Mouse (Mus musculus) kidney, adult 2 months (tissue): Measurements from ENCODE around the gene Zfp143. TPM values are rescaled to one million over a fixed set of nuclear protein-coding genes. Genes with fewer than 3 reads are reported as not detected.

Source experiments
- DNase-seq: peaks from one replicate; pipeline ENCODE4 v3.0.0; 2021
- H3K27ac ChIP-seq: fragments of 200-500 bp; 2 replicates; pipeline ENCODE4 v1.5.1; 2012; ENCODE audit warnings: low read depth, low read length, control low read depth, inconsistent platforms; ENCODE audit not compliant: insufficient read depth
- H3K27me3 ChIP-seq: fragments of 200-500 bp; replicated peaks from 2 replicates; pipeline ENCODE4 v1.6.1; 2012; ENCODE audit warnings: mild to moderate bottlenecking, moderate library complexity, low read length, inconsistent platforms; ENCODE audit not compliant: control insufficient read depth, insufficient read depth
- H3K36me3 ChIP-seq: fragments of 200-500 bp; 2 replicates; pipeline ENCODE4 v1.6.1; 2012; ENCODE audit warnings: mild to moderate bottlenecking, moderate library complexity, low read length, inconsistent platforms; ENCODE audit not compliant: control insufficient read depth, insufficient read depth
- H3K4me1 ChIP-seq: fragments of 200-500 bp; 2 replicates; pipeline ENCODE4 v1.6.1; 2011; ENCODE audit warnings: low read length; ENCODE audit not compliant: control insufficient read depth, insufficient read depth
- H3K4me3 ChIP-seq: fragments of 200-500 bp; 2 replicates; pipeline ENCODE4 v1.5.1; 2011; ENCODE audit warnings: mild to moderate bottlenecking, low read depth, low read length, control low read depth; ENCODE audit not compliant: insufficient read depth
- CTCF ChIP-seq: fragments of 200-500 bp; conservative IDR thresholded peaks from 2 replicates; pipeline ENCODE4 v1.5.1; 2011; ENCODE audit warnings: low read depth, mild to moderate bottlenecking, control low read depth, low read length, moderate library complexity, mixed read lengths; ENCODE audit not compliant: insufficient read depth, insufficient read length
- POLR2A ChIP-seq: fragments of 200-500 bp; IDR thresholded peaks from one replicate; pipeline ENCODE4 v1.6.1; 2011; ENCODE audit warnings: low read depth, low read length, control low read depth
- whole genome bisulfite sequencing: fragments of 180-500 bp; shearing (Covaris S2); methylation state at CpG from one replicate; pipeline ENCODE4 v1.1.7; 2018; 5-methylcytosine and 5-hydroxymethylcytosine counted together
- polyA plus RNA-seq: library from polyadenylated mRNA; depleted of rRNA; stranded (reverse); fragments of >200 nt; gene quantifications from 2 replicates; pipeline ENCODE4 v1.2.3, GENCODE M21; 2012; rRNA removed

Gene Zfp143
- polyA plus RNA-seq = 7.5 and 9.4 TPM in 2 replicates

DNA sequence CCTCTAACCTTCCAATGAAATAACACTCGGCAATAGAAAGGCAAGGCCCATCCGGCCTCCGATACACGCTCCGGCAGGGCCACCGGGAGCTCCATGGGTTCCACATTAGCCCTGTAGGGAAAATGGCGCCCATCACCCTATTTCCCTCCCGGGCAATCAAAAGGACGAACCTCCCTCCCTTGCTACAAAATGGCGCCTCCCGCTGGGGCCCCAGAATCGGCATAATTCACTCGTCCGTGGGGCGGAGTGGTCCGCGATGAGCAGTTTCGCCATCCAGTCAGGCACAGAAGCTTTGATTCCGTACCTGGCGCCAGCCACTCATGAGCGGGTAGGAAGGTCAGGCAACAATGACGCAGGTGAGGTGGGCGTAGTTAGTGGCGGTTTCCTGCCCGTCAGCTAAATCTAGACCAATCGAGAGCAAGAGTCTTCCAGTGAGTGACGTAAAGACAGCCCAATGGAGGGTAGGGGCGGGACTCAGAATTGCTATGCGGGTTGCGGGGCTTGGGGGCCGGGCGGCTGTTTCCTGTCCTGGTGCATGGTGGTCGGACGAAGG is at the start of gene Zfp143:
Gene Zfp143, plus strand, starts transcription at position 19 of the 553 bp plus-strand sequence.
- peak; percentile 100 for DNase-seq
- Histone ChIP-seq H3K27me3 (no peaks in the 10 kb centered on the region), H3K27ac (peak within 1 kb of the TSS; percentile 99), H3K36me3 (no peaks in the 10 kb centered on the region; the same call in 1 of the 2 replicates), H3K4me1 (peaks cover 5% of the 10 kb centered on the region; the same call in 1 of the 2 replicates), H3K4me3 (peak within 1 kb of the TSS; percentile 99)
- TF ChIP-seq POLR2A (peak; percentile 80), CTCF (no peak)
- WGBS = under 1% methylated on average over 34 of the region's 34 CpGs

DNA sequence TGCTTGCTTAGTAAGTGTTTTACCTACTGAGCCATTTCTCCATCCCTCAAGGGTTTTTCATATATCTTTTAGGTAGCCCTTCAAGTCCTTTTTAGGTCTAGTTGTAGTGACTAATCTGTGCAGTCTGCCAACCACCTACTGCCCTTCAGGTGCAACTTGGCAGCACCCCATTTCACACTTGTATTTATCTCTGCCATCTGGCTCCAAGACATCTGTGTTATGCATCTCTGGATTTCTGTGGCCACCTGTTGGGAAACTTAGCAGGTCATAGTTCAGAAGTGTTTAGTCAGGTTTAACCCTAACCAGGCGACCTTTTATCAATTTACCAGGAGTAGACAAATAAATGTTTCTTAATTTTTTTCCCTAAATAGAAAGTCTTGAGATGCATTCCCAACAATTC is 49.6 kb upstream of the Zfp143 start:
- Histone ChIP-seq H3K36me3 (no peaks in the 10 kb centered on the region), H3K4me3 (no peak overlapping the region), H3K4me1 (no peaks in the 10 kb centered on the region), H3K27ac (no peak overlapping the region), H3K27me3 (no peaks in the 10 kb centered on the region)
- WGBS = 79% methylated on average over 1 of the region's 1 CpGs
- no peak for TF ChIP-seq POLR2A
- no peak for TF ChIP-seq CTCF
- DNase-seq = no peak

DNA sequence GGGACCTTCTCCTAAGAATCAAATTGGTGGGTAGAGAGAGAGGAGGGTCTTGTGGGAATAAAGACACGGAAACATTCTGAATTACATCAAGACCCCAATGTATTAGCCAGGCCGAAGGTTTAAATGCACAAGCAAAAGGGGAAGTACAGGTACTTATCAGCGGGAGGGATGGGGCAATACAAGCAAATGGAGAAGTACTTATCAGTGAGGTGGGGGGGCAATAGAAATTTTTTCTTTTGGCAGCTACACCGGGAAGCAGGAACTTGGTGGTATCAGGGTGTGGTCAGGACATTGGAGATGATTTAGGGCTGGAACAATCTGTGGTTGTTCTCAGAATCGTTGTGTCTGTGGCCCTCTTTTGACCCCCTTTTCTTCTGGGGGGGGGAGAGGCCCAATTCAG is 46.7 kb upstream of the Zfp143 start:
- WGBS = 78% methylated on average over 5 of the region's 5 CpGs
- H3K4me1 ChIP-seq = no peaks in the 10 kb centered on the region
- H3K27ac ChIP-seq = no peak overlapping the region
- no peaks in the 10 kb centered on the region for H3K36me3 ChIP-seq
- TF ChIP-seq CTCF (no peak), POLR2A (no peak)
- H3K27me3 ChIP-seq = no peaks in the 10 kb centered on the region
- no peak for DNase-seq
- no peak overlapping the region for H3K4me3 ChIP-seq

DNA sequence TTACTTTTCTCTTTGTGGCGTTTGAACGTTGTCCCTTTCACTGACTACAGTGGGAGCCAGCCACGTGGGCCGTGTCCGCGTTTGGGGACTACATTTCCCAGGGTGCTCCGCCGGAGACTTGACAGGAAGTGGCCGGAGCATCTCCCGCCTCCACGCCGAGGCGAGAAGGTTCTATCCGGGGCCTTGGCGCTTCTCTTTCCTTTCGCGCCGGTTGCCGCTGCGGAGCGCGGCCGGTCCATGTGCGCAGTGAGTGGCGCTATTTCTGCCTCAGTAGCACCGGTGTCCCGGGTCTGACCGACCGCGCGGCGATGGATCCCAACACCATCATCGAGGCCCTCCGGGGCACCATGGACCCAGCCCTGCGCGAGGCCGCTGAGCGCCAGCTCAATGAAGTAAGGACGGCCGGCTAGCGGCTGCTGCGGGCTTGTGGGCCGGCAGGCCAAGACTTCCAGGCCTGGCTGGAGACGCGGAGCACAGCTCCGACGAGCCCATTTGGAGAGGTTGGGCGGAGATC is 42.8 kb upstream of the Zfp143 start, which contains the start of gene Ipo7:
Gene Ipo7, plus strand, starts transcription at position 158 of the 514 bp plus-strand sequence.
- under 1% methylated on average over 48 of the region's 48 CpGs for WGBS
- peak within 1 kb of the TSS; percentile 93 for H3K4me3 ChIP-seq
- peak; percentile 96 for DNase-seq
- H3K27ac ChIP-seq = peak within 1 kb of the TSS; percentile 71
- no peak for TF ChIP-seq CTCF
- TF ChIP-seq POLR2A = peak; percentile 82
- H3K36me3 ChIP-seq = no peaks in the 10 kb centered on the region
- no peaks in the 10 kb centered on the region for H3K27me3 ChIP-seq
- peaks cover 5% of the 10 kb centered on the region; the same call in 1 of the 2 replicates for H3K4me1 ChIP-seq

DNA sequence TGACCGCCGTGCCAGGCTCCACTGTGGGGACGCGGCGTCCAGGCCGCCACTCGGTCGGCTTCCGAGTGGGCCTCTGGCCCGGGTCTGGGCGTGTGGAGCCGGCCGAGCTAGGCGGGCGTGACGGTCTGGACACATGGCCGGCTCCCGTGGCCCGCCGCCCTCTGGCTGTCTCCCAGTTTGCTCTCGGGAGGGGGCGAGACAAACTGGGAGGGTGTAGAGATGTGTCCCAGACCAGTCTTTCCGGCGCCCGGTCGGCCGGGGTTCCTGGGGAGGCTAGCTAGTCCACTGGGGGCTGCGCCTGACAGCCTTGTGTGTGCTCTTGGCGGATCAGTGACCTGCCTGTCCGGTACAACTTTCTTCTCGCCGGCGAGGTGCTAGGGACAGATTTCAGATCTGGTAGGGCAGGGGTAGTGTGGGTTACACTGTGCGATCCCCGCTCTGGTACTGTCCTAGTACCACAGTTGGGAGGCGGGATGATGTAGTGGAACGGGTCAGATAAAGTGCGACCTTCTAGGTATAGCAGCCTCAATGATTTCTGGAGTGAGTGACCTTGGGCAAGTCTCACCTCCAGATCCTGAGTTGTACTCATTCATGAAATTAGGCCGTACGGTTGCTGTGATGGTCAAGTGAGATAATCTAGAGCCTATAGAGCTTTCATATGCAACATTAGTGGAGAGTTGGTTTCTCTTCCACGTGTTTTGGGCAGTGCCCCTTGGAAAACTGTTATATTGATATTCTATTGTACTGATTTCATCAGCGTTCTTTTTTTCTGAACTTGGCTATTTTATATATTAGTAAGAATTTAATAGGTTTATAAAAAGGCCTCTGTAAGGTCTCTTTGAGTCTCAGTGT is 42.2 kb upstream of the Zfp143 start:
- H3K4me1 ChIP-seq = peaks cover 5% of the 10 kb centered on the region; the same call in 1 of the 2 replicates
- no peaks in the 10 kb centered on the region for H3K27me3 ChIP-seq
- peak; percentile 66 for DNase-seq
- peak overlapping the region; percentile 93 for H3K4me3 ChIP-seq
- TF ChIP-seq POLR2A (no peak), CTCF (no peak)
- no peaks in the 10 kb centered on the region for H3K36me3 ChIP-seq
- peak overlapping the region; percentile 71 for H3K27ac ChIP-seq
- under 1% methylated on average over 42 of the region's 42 CpGs for WGBS

DNA sequence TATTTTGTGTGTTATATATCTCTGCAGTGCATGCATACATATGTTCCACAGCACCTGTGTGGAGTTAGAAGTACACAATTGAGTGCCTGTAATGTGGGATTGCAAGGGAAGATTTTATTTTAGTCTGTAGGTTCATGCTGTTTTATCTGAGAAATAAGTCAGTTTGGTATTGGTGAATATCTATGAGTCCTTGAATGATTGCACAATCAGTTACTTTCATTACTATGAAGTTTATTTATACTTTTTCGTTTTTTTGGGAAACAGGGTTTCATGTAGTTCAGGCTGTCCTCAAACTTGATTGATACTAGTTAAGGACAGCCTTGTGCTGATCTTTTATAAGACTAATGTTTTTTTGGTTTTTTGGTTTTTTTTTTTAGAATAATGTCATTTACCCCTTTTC is 37.5 kb upstream of the Zfp143 start:
- TF ChIP-seq POLR2A (no peak), CTCF (no peak)
- WGBS = 80% methylated on average over 1 of the region's 1 CpGs
- Histone ChIP-seq H3K4me1 (peaks cover 5% of the 10 kb centered on the region; the same call in 1 of the 2 replicates), H3K27me3 (no peaks in the 10 kb centered on the region), H3K27ac (no peak overlapping the region), H3K4me3 (no peak overlapping the region), H3K36me3 (no peaks in the 10 kb centered on the region)
- DNase-seq = no peak

DNA sequence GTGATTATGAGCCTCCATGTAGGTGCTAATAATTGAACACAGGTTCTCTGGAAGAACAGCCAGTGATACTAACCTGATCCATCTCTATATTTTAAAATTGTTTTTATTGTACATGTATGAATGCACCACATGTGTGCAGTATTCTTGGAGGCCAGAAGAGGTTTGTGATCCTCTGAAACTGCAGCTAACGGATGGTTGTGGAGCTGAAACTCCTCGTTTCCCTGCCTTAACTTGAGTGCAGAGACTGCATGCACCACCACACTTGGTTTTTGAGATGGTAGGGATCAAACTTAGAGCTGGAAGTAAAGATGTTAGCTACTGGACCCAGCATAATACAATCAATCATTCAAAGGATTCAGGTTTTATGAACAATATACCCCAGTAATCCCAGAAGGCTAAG is 34.4 kb upstream of the Zfp143 start:
- 72% methylated on average over 2 of the region's 2 CpGs for WGBS
- Histone ChIP-seq H3K4me3 (no peak overlapping the region), H3K27ac (no peak overlapping the region), H3K27me3 (no peaks in the 10 kb centered on the region), H3K36me3 (no peaks in the 10 kb centered on the region; the same call in 1 of the 2 replicates), H3K4me1 (no peaks in the 10 kb centered on the region)
- TF ChIP-seq CTCF (no peak), POLR2A (no peak)
- DNase-seq = no peak
